Mouse (Mus musculus) neural tube, embryonic 13.5 days (tissue): ENCODE data around the gene Spib. TPM values are rescaled to one million over a fixed set of nuclear protein-coding genes. Genes with fewer than 3 reads are reported as not detected.

Experiments used
- ATAC-seq: fragments of 200-750 bp; cut with Nextera tagmentation; 2 replicates; pipeline ENCODE4 v1.8.0; 2017; ENCODE audit warnings: low read depth, mild to moderate bottlenecking, moderate TSS enrichment, moderate library complexity
- H3K27ac ChIP-seq: fragments of 300-500 bp; sonication (generic); replicated peaks from 2 replicates; pipeline ENCODE4 v1.5.1; 2015; ENCODE audit warnings: moderate library complexity, mild to moderate bottlenecking, inconsistent platforms
- H3K27me3 ChIP-seq: fragments of 300-500 bp; sonication (generic); 2 replicates; pipeline ENCODE4 v1.6.1; 2015; ENCODE audit warnings: mild to moderate bottlenecking, inconsistent platforms
- H3K36me3 ChIP-seq: fragments of 300-500 bp; sonication (generic); 2 replicates; pipeline ENCODE4 v1.6.1; 2015; ENCODE audit warnings: mild to moderate bottlenecking, inconsistent platforms
- H3K4me1 ChIP-seq: fragments of 300-500 bp; sonication (generic); replicated peaks from 2 replicates; pipeline ENCODE4 v1.6.1; 2015; ENCODE audit warnings: inconsistent platforms
- H3K4me2 ChIP-seq: fragments of 300-500 bp; sonication (generic); 2 replicates; pipeline ENCODE4 v1.6.1; 2015; ENCODE audit warnings: inconsistent platforms, mild to moderate bottlenecking, moderate library complexity
- H3K4me3 ChIP-seq: fragments of 300-500 bp; sonication (generic); 2 replicates; pipeline ENCODE4 v1.5.1; 2015; ENCODE audit warnings: mild to moderate bottlenecking, inconsistent platforms
- H3K9ac ChIP-seq: fragments of 300-500 bp; sonication (generic); 2 replicates; pipeline ENCODE4 v1.6.1; 2015; ENCODE audit warnings: moderate library complexity, mild to moderate bottlenecking, inconsistent platforms
- H3K9me3 ChIP-seq: fragments of 300-500 bp; sonication (generic); 2 replicates; pipeline ENCODE4 v1.6.1; 2016; ENCODE audit warnings: inconsistent platforms
- WGBS: fragments of 180-500 bp; shearing (Covaris S2); methylation state at CpG from one replicate; pipeline ENCODE4 v1.1.7; 2015; 5-methylcytosine and 5-hydroxymethylcytosine counted together
- polyA plus RNA-seq: library from polyadenylated mRNA; unstranded; fragments of >200 nt; fragmentation: Nextera tagmentation; extraction: Ambion mirVana; gene quantifications from 2 replicates; pipeline ENCODE4 v1.2.1, GENCODE M21; 2015

Spib gene
- polyA plus RNA-seq, 1 experiment from 2014 or later = 0.13 TPM

DNA sequence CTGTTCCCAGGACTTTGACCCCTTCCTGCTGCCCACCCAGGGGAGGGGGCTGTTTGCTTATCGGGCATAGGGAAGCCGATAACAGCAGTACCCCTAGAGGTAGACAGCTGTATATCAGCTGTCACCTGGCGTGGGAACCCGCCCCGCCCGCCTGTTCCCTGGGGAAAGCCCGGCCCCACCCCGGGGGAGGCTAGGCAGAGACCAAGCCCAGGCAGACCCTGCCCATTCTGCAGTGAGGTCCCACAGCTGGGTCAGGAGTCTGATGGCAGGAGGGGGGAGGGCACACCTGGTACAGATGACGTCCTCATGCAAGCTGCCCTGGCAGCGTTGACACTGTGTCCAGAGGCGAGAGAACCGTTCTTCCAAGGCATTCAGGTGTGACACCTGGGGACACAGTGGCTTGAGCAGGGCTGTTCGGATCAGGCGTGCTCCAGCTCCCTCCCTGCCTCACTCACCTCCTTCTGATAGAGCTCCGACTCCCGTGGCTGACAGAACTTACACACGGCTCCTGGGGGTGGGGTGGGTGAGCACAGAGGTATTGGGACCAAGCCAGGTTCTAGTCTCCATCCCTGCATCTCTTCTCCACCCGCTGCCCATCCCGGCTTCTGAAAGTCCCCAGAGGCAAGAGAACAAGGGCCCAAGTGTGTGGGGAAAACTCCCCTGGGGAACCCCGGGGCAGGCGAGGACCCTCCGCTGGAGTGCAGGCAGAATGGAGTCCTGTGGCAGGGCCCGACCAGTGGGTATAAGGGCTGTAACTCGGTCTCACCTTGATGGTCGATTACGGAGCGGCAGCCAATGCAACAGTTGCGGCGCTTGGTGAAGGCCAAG is 1.3 kb upstream of the Spib start:
- peaks cover 22% of the 10 kb centered on the region for H3K27me3 ChIP-seq
- no peak overlapping the region for H3K4me2 ChIP-seq
- no peak for ATAC-seq
- no peak overlapping the region for H3K4me3 ChIP-seq
- 88% methylated on average over 29 of the region's 29 CpGs for WGBS
- peaks cover 1% of the 10 kb centered on the region; the same call in 1 of the 2 replicates for H3K4me1 ChIP-seq
- H3K27ac ChIP-seq = no peak overlapping the region
- H3K9me3 ChIP-seq = no peaks in the 10 kb centered on the region
- H3K36me3 ChIP-seq = peaks cover 35% of the 10 kb centered on the region
- H3K9ac ChIP-seq = no peak overlapping the region

DNA sequence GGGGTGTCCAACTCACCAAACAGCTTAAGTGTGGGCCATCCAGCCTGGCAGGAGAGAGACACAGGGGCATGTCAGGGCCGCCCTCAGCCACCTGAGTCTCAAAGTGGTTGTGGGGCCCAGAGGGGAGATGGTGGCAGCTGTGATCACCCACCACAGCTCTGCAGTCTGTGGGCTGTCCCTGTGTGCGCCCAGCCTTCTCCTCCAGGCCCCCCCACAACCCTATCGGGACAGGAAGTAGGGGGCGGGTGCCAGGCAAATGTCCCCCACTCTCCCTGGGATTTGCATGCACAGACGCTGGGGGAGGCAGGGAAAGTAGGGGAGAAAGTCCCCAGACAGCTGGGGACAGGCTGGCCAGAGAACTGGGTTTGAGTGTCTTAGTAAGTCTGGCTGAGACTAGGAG is 664 bp downstream of the Spib start:
- Histone ChIP-seq H3K36me3 (peaks cover 21% of the 10 kb centered on the region; the same call in 1 of the 2 replicates), H3K27me3 (peaks cover 39% of the 10 kb centered on the region), H3K9ac (no peak overlapping the region), H3K4me2 (no peak overlapping the region), H3K9me3 (no peaks in the 10 kb centered on the region), H3K4me3 (no peak overlapping the region), H3K4me1 (peaks cover 7% of the 10 kb centered on the region), H3K27ac (no peak overlapping the region)
- ATAC-seq = no peak
- 54% methylated on average over 5 of the region's 5 CpGs for WGBS

DNA sequence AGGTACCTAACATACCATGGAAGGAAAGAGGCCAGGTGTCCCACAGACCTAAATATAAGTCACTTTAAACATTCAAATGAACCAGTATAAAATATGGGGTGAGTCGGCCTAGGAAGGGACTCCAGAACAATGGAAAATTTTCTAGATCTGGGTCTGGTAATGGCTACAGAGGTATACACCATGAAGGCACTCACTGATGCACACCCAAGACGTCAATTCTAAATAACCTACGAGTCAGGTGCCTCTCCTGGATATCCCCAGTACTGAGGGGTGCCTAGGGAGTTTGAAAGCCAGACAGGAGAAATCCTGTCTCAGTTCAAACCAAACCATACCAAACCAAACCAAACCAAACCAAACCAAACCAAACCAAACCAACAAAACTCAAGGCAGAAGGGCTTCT is 1.4 kb downstream of the Spib start:
- peaks cover 7% of the 10 kb centered on the region for H3K4me1 ChIP-seq
- no peak for ATAC-seq
- peaks cover 46% of the 10 kb centered on the region for H3K27me3 ChIP-seq
- H3K4me3 ChIP-seq = no peak overlapping the region
- H3K36me3 ChIP-seq = peaks cover 14% of the 10 kb centered on the region; the same call in 1 of the 2 replicates
- no peak overlapping the region for H3K9ac ChIP-seq
- H3K4me2 ChIP-seq = no peak overlapping the region
- no peaks in the 10 kb centered on the region for H3K9me3 ChIP-seq
- H3K27ac ChIP-seq = no peak overlapping the region
- WGBS = 87% methylated on average over 3 of the region's 3 CpGs

- WGBS = 68% methylated on average over 5 of the region's 5 CpGs
- Histone ChIP-seq H3K27me3 (peaks cover 56% of the 10 kb centered on the region), H3K9me3 (no peaks in the 10 kb centered on the region), H3K27ac (no peak overlapping the region), H3K4me1 (peaks cover 12% of the 10 kb centered on the region), H3K9ac (no peak overlapping the region), H3K4me3 (no peak overlapping the region), H3K4me2 (no peak overlapping the region), H3K36me3 (peaks cover 8% of the 10 kb centered on the region; the same call in 1 of the 2 replicates)
- no peak for ATAC-seq
Measured at GRCm38 (mm10) chr7:44529518-44529917, 2.4 kb downstream of the Spib start.

- Histone ChIP-seq H3K27ac (no peak overlapping the region), H3K4me3 (peak overlapping the region; percentile 32), H3K36me3 (no peaks in the 10 kb centered on the region), H3K27me3 (peaks cover 74% of the 10 kb centered on the region), H3K9ac (peak overlapping the region; percentile 58), H3K4me2 (peak overlapping the region; percentile 61), H3K9me3 (no peaks in the 10 kb centered on the region), H3K4me1 (peaks cover 12% of the 10 kb centered on the region)
- WGBS = 5% methylated on average over 40 of the region's 40 CpGs
- peak; percentile 42; the same call in 1 of the 2 replicates for ATAC-seq
Measured at GRCm38 (mm10) chr7:44527483-44528398, 4.1 kb downstream of the Spib start.

- H3K4me2 ChIP-seq = no peak overlapping the region
- H3K27ac ChIP-seq = no peak overlapping the region
- no peak overlapping the region for H3K4me3 ChIP-seq
- peaks cover 15% of the 10 kb centered on the region for H3K4me1 ChIP-seq
- no peaks in the 10 kb centered on the region for H3K36me3 ChIP-seq
- 90% methylated on average over 14 of the region's 14 CpGs for WGBS
- ATAC-seq = no peak
- H3K9me3 ChIP-seq = no peaks in the 10 kb centered on the region
- no peak overlapping the region for H3K9ac ChIP-seq
- peaks cover 86% of the 10 kb centered on the region for H3K27me3 ChIP-seq
Measured at GRCm38 (mm10) chr7:44526414-44527154, 5.3 kb downstream of the Spib start.

DNA sequence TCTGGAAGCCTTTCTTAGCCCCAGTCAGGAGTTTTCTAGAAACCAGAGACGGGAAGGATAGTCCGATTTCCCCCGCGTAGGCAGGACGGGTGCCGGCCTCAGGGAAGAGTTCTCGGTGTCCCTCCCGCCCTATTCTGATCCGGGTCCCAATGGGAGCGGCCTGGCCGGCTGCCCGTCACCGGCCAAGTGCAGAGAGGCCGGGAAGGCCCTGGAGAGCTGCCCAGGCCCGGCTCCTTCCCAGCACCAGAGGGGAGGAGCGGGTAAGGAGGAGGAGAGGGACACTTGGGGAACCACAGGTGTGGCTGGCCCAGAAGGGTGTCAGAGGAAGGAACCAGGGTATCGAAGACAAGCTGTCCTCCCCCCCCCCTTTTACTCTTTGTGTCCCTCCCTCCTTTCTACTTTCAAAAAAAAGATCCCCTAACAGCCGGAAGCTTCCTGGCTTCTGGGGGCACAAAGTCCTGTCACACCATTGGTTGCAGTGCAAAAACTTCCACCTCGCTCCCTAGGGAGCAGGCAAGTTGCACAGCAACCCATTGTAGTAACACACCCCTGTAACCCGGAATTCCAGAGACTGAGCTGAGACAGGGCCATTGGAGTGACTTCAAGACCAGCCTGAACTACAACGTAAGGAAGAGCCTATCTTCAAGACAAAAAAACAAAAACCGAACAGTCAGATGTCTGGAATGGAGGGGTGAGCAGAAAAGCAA is 6.6 kb downstream of the Spib start:
- Histone ChIP-seq H3K27me3 (peaks cover 95% of the 10 kb centered on the region), H3K4me3 (no peak overlapping the region), H3K9me3 (no peaks in the 10 kb centered on the region), H3K27ac (no peak overlapping the region), H3K4me2 (peak overlapping the region; percentile 30), H3K36me3 (no peaks in the 10 kb centered on the region), H3K4me1 (peaks cover 17% of the 10 kb centered on the region), H3K9ac (peak overlapping the region; percentile 53)
- no peak for ATAC-seq
- 15% methylated on average over 22 of the region's 22 CpGs for WGBS

GRCm38 (mm10) chr7:44524502-44524901 is 7.4 kb downstream of the Spib start, which contains the start of gene Mybpc2:
TSS of gene Mybpc2 (minus strand) at chr7:44524656.
- WGBS = 37% methylated on average over 12 of the region's 12 CpGs
- Histone ChIP-seq H3K9ac (peak within 1 kb of the TSS; percentile 53), H3K36me3 (no peaks in the 10 kb centered on the region), H3K9me3 (no peaks in the 10 kb centered on the region), H3K27me3 (peaks cover 88% of the 10 kb centered on the region), H3K27ac (no peak within 1 kb of the TSS), H3K4me2 (peak within 1 kb of the TSS; percentile 30), H3K4me3 (no peak within 1 kb of the TSS), H3K4me1 (peaks cover 17% of the 10 kb centered on the region)
- no peak for ATAC-seq

- H3K9me3 ChIP-seq = no peaks in the 10 kb centered on the region
- WGBS = 75% methylated on average over 2 of the region's 2 CpGs
Measured at GRCm38 (mm10) chr7:44523056-44523455, 8.8 kb downstream of the Spib start.

DNA sequence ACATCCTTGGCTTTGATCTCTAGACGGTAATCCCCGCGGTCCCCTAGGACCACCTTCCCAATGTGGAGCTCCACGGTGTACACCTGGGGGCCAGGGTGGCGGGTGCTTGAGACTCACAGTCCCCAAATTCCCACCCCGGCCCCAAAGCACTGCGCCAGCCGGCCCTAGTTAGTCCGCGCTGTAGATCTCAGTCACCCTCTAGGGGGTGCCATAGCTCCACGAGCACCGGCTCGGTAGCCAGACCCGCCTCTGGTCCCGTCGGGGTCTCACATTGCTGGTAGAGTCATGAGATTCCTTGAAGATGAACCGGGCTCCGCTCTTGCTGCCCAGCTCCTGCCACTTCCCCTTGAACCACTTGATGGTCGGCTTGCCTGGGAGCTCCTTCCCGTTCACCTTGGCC is 10.2 kb downstream of the Spib start:
- peak overlapping the region; percentile 50; the same call in 1 of the 2 replicates for H3K9ac ChIP-seq

More at GRCm38 (mm10) chr7:44523056-44523455, 8.8 kb downstream of the Spib start:
- H3K4me2 ChIP-seq = no peak overlapping the region
- ATAC-seq = no peak
- H3K36me3 ChIP-seq = no peaks in the 10 kb centered on the region
- H3K27ac ChIP-seq = no peak overlapping the region
- no peak overlapping the region for H3K9ac ChIP-seq
- peaks cover 74% of the 10 kb centered on the region for H3K27me3 ChIP-seq
- peaks cover 15% of the 10 kb centered on the region for H3K4me1 ChIP-seq
- H3K4me3 ChIP-seq = no peak overlapping the region

DNA sequence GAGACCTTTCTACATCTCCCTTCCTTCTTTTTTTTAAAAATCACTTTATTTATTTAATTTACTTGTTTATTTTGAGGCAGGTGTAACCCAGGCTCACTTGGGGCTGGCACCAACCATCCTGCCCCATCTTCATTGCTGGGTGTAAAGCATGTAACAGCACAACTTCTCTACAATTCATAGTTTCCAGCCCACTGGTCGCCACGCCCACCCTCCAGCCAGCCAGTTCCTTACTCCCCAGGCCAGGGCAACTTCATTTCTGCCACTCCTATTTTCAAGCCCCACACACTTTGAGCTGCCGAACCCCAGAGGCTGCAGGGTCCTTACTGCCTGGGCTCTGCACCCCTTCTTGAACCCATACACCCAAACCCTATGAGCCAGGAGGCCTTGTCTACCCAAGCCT is 10.9 kb downstream of the Spib start:
- ATAC-seq = no peak
- Histone ChIP-seq H3K9me3 (no peaks in the 10 kb centered on the region), H3K4me3 (no peak overlapping the region), H3K27me3 (peaks cover 63% of the 10 kb centered on the region), H3K4me1 (peaks cover 10% of the 10 kb centered on the region), H3K9ac (no peak overlapping the region), H3K36me3 (no peaks in the 10 kb centered on the region), H3K4me2 (no peak overlapping the region), H3K27ac (no peak overlapping the region)
- 66% methylated on average over 3 of the region's 3 CpGs for whole genome bisulfite sequencing

More for the DNA sequence above, 10.2 kb downstream of the Spib start:
- Histone ChIP-seq H3K9me3 (no peaks in the 10 kb centered on the region), H3K36me3 (no peaks in the 10 kb centered on the region), H3K27me3 (peaks cover 70% of the 10 kb centered on the region), H3K4me2 (peak overlapping the region; percentile 21; the same call in 1 of the 2 replicates), H3K4me1 (peaks cover 10% of the 10 kb centered on the region), H3K27ac (no peak overlapping the region), H3K4me3 (peak overlapping the region; percentile 11; the same call in 1 of the 2 replicates)
- ATAC-seq = 0 out of 2 replicates have a peak, but pooled peaks have one; percentile 44
- 3% methylated on average over 20 of the region's 20 CpGs for WGBS
